Mouse (Mus musculus): ENCODE measurements around the gene Larp4.
A peak's percentile ranks its signal among the peaks of the same experiment; 100 is the strongest.
"Not testable (repeated sequence)": the region's sequence is repeated elsewhere in the genome, so short reads cannot be mapped to it uniquely, and the experiment has no call there.

Larp4 gene

GRCm38 (mm10) chr15:99969765-99970164 is at the start of gene Larp4:
Larp4 (plus strand) TSS chr15:99970065.
- DNase-seq (ENCODE audit: low spot score), result not testable (repeated sequence)

GRCm38 (mm10) chr15:99931231-99931630 is 38.6 kb upstream of the Larp4 start:
- DNase-seq (ENCODE audit: low spot score), result no peak

- no peak for DNase-seq (ENCODE audit: low spot score)
Observed at GRCm38 (mm10) chr15:99934501-99934900, 35.4 kb upstream of the Larp4 start.

- no peak for DNase-seq (ENCODE audit: low spot score)
Observed at GRCm38 (mm10) chr15:99936659-99937058, 33.2 kb upstream of the Larp4 start.

- no peak for DNase-seq (ENCODE audit: low spot score)
Observed at GRCm38 (mm10) chr15:99937841-99938240, 32.0 kb upstream of the Larp4 start.

- DNase-seq (ENCODE audit: low spot score), result no peak
Observed at GRCm38 (mm10) chr15:99940426-99940825, 29.4 kb upstream of the Larp4 start.

GRCm38 (mm10) chr15:99940970-99941630 is 28.8 kb upstream of the Larp4 start:
- peak; percentile 1 for DNase-seq (ENCODE audit: low spot score)

GRCm38 (mm10) chr15:99955324-99955723 is 14.5 kb upstream of the Larp4 start:
- DNase-seq (ENCODE audit: low spot score), result no peak

- no peak for DNase-seq (ENCODE audit: low spot score)
Observed at GRCm38 (mm10) chr15:99965103-99965775, 4.6 kb upstream of the Larp4 start.

GRCm38 (mm10) chr15:99966961-99967360 is 2.9 kb upstream of the Larp4 start, which contains the start of gene Fam186a:
Fam186a (minus strand) TSS chr15:99967061.
- DNase-seq (ENCODE audit: low spot score), result no peak

- DNase-seq (ENCODE audit: low spot score), result no peak
Observed at GRCm38 (mm10) chr15:99970606-99971005, 741 bp downstream of the Larp4 start.

- peak; percentile 90 for DNase-seq (ENCODE audit: low spot score)
Observed at GRCm38 (mm10) chr15:99972361-99972988, 2.6 kb downstream of the Larp4 start.

- DNase-seq (ENCODE audit: low spot score), result no peak
Observed at GRCm38 (mm10) chr15:99972989-99973911, 3.4 kb downstream of the Larp4 start.

GRCm38 (mm10) chr15:99974476-99975220 is 4.8 kb downstream of the Larp4 start:
- no peak for DNase-seq (ENCODE audit: low spot score)

- DNase-seq (ENCODE audit: low spot score), result not testable (repeated sequence)
Observed at GRCm38 (mm10) chr15:99976121-99976520, 6.3 kb downstream of the Larp4 start.

GRCm38 (mm10) chr15:99979266-99979665 is 9.4 kb downstream of the Larp4 start:
- DNase-seq (ENCODE audit: low spot score), result no peak

- no peak for DNase-seq (ENCODE audit: low spot score)
Observed at GRCm38 (mm10) chr15:99979715-99980114, 9.8 kb downstream of the Larp4 start.

- no peak for DNase-seq (ENCODE audit: low spot score)
Observed at GRCm38 (mm10) chr15:99993100-99993499, 23.2 kb downstream of the Larp4 start.

GRCm38 (mm10) chr15:99997114-99997804 is 27.4 kb downstream of the Larp4 start:
- no peak for DNase-seq (ENCODE audit: low spot score)

- DNase-seq (ENCODE audit: low spot score), result no peak
Observed at GRCm38 (mm10) chr15:99999390-99999789, 29.5 kb downstream of the Larp4 start.
